Mouse (Mus musculus) limb, embryonic 14.5 days (tissue): ENCODE results near the gene C8b. TPM values are rescaled to one million over a fixed set of nuclear protein-coding genes. Genes with fewer than 3 reads are reported as not detected.

ENCODE experiments used
- ATAC-seq: fragments of 200-750 bp; cut with Nextera tagmentation; 2 replicates; pipeline ENCODE4 v1.8.0; 2017; ENCODE audit warnings: low read depth, moderate number of reproducible peaks, moderate TSS enrichment; ENCODE audit not compliant: low FRiP score
- DNase-seq: peaks from one replicate; pipeline ENCODE4 v3.0.0-alpha.2; 2015; ENCODE audit warnings: low spot score
- H3K27ac ChIP-seq: fragments of 300-500 bp; sonication (generic); replicated peaks from 2 replicates; pipeline ENCODE4 v1.5.1; 2014; ENCODE audit warnings: low read depth, mild to moderate bottlenecking, low read length, moderate library complexity, mixed read lengths
- H3K27me3 ChIP-seq: fragments of 300-500 bp; sonication (generic); 2 replicates; pipeline ENCODE4 v1.6.1; 2014; ENCODE audit warnings: low read length, mixed read lengths; ENCODE audit not compliant: control insufficient read depth, insufficient read depth
- H3K36me3 ChIP-seq: fragments of 300-500 bp; sonication (generic); 2 replicates; pipeline ENCODE4 v1.6.1; 2014; ENCODE audit warnings: mild to moderate bottlenecking, low read length, moderate library complexity, mixed read lengths; ENCODE audit not compliant: control insufficient read depth, insufficient read depth
- H3K4me1 ChIP-seq: fragments of 300-500 bp; sonication (generic); 2 replicates; pipeline ENCODE4 v1.6.1; 2014; ENCODE audit warnings: antibody characterized with exemption, low read length, mixed read lengths; ENCODE audit not compliant: control insufficient read depth, insufficient read depth
- H3K4me2 ChIP-seq: fragments of 300-500 bp; sonication (generic); replicated peaks from 2 replicates; pipeline ENCODE4 v1.6.1; 2014; ENCODE audit warnings: low read depth, mild to moderate bottlenecking, low read length, moderate library complexity; ENCODE audit not compliant: severe bottlenecking
- H3K4me3 ChIP-seq: fragments of 300-500 bp; sonication (generic); replicated peaks from 2 replicates; pipeline ENCODE4 v1.5.1; 2014; ENCODE audit warnings: low read length
- H3K9ac ChIP-seq: fragments of 300-500 bp; sonication (generic); 2 replicates; pipeline ENCODE4 v1.6.1; 2014; ENCODE audit warnings: mild to moderate bottlenecking, low read depth, low read length, moderate library complexity; ENCODE audit not compliant: severe bottlenecking
- H3K9me3 ChIP-seq: fragments of 300-500 bp; sonication (generic); 2 replicates; pipeline ENCODE4 v1.6.1; 2016; ENCODE audit warnings: low read length; ENCODE audit not compliant: control insufficient read depth
- POLR2A ChIP-seq: fragments of 200-500 bp; IDR thresholded peaks from 2 replicates; pipeline ENCODE4 v1.8.0; 2012; ENCODE audit warnings: inconsistent platforms, mild to moderate bottlenecking, moderate library complexity, borderline replicate concordance; ENCODE audit not compliant: insufficient read depth, insufficient read length; ENCODE audit errors: extremely low read depth
- WGBS: fragments of 180-500 bp; shearing (Covaris S2); extraction: QIAGEN DNeasy Blood & Tissue Kit; methylation state at CpG from one replicate; pipeline ENCODE4 v1.1.7; 2014; 5-methylcytosine and 5-hydroxymethylcytosine counted together
- polyA plus RNA-seq, 2 experiments: library from polyadenylated mRNA; depleted of rRNA in 1 of 2; stranded (reverse) in 1 of 2; unstranded in 1 of 2; fragments of >200 nt; fragmentation: Nextera tagmentation in 1 of 2; extraction: Ambion mirVana in 1 of 2; gene quantifications; 2 replicates each; pipeline versions ENCODE4 v1.2.1 to v1.2.3; 2012 to 2014

C8b gene
- polyA plus RNA-seq (2012; rRNA removed) = not detected in 2 replicates
- not detected in 2 replicates for polyA plus RNA-seq (2014; fragmentation: Nextera tagmentation; extraction: Ambion mirVana)

- Histone ChIP-seq H3K27ac (no peak within 1 kb of the TSS), H3K9ac (no peak within 1 kb of the TSS), H3K27me3 (no peaks in the 10 kb centered on the region), H3K4me2 (no peak within 1 kb of the TSS), H3K4me1 (no peaks in the 10 kb centered on the region), H3K9me3 (no peaks in the 10 kb centered on the region), H3K36me3 (no peaks in the 10 kb centered on the region), H3K4me3 (no peak within 1 kb of the TSS)
- no peak for DNase-seq
- no peak for TF ChIP-seq POLR2A
- WGBS = 95% methylated on average over 8 of the region's 8 CpGs
- no peak for ATAC-seq
Observed at GRCm38 (mm10) chr4:104766065-104766464, at the start of gene C8b. Gene C8b, plus strand, starts transcription at chr4:104766317.

GRCm38 (mm10) chr4:104716506-104716905 is 49.6 kb upstream of the C8b start:
- Histone ChIP-seq H3K27ac (no peak overlapping the region), H3K9me3 (no peaks in the 10 kb centered on the region), H3K4me2 (no peak overlapping the region), H3K27me3 (peaks cover 16% of the 10 kb centered on the region), H3K9ac (no peak overlapping the region), H3K4me1 (peaks cover 22% of the 10 kb centered on the region), H3K4me3 (no peak overlapping the region), H3K36me3 (no peaks in the 10 kb centered on the region)
- no peak for DNase-seq
- ATAC-seq = no peak
- WGBS = 65% methylated on average over 1 of the region's 1 CpGs
- TF ChIP-seq POLR2A = no peak

GRCm38 (mm10) chr4:104718973-104719795 is 46.9 kb upstream of the C8b start:
- H3K27ac ChIP-seq = no peak overlapping the region
- H3K4me2 ChIP-seq = no peak overlapping the region
- no peak overlapping the region for H3K4me3 ChIP-seq
- H3K9ac ChIP-seq = no peak overlapping the region
- peaks cover 19% of the 10 kb centered on the region for H3K4me1 ChIP-seq
- WGBS = 58% methylated on average over 13 of the region's 13 CpGs
- no peak for ATAC-seq
- no peak for DNase-seq
- TF ChIP-seq POLR2A = no peak
- H3K9me3 ChIP-seq = no peaks in the 10 kb centered on the region
- H3K27me3 ChIP-seq = peaks cover 16% of the 10 kb centered on the region
- no peaks in the 10 kb centered on the region for H3K36me3 ChIP-seq

- H3K4me3 ChIP-seq = no peak overlapping the region
Observed at GRCm38 (mm10) chr4:104723527-104724045, 42.5 kb upstream of the C8b start.

DNA sequence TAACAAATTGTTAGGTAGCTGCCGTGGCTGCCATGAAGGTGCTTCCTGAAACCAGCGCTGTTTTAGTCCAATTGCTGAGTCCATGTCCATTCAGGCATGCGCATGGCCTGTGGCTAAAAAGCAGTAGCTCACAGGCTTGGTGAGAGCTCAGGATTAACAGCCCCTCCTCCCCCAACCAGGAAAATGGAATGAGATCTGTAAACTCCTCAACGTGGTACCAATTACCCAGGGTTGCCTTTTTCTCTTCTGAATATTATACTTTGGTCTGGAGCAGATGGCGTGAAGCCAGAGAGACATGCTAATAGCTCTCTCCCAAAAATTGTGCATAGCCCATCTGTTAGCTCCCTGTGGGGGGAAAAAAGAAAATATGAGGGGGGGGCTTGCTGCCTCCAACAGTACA is 41.9 kb upstream of the C8b start:
- no peak for ATAC-seq
- H3K36me3 ChIP-seq = no peaks in the 10 kb centered on the region
- no peak overlapping the region for H3K9ac ChIP-seq
- peak; percentile 23 for DNase-seq
- peaks cover 6% of the 10 kb centered on the region; the same call in 1 of the 2 replicates for H3K27me3 ChIP-seq
- peak overlapping the region; percentile 28; the same call in 1 of the 2 replicates for H3K4me2 ChIP-seq
- 15% methylated on average over 5 of the region's 5 CpGs for WGBS
- H3K4me1 ChIP-seq = peaks cover 12% of the 10 kb centered on the region
- no peaks in the 10 kb centered on the region for H3K9me3 ChIP-seq
- H3K27ac ChIP-seq = no peak overlapping the region
- no peak for TF ChIP-seq POLR2A
- no peak overlapping the region for H3K4me3 ChIP-seq

More at GRCm38 (mm10) chr4:104723527-104724045, 42.5 kb upstream of the C8b start:
- Histone ChIP-seq H3K36me3 (no peaks in the 10 kb centered on the region), H3K9me3 (no peaks in the 10 kb centered on the region), H3K4me2 (no peak overlapping the region), H3K27me3 (peaks cover 10% of the 10 kb centered on the region), H3K4me1 (peaks cover 12% of the 10 kb centered on the region), H3K27ac (no peak overlapping the region), H3K9ac (no peak overlapping the region)
- ATAC-seq (no peak), DNase-seq (no peak)
- 47% methylated on average over 6 of the region's 6 CpGs for WGBS
- no peak for TF ChIP-seq POLR2A
